Mouse (Mus musculus) embryonic facial prominence, embryonic 11.5 days (tissue): ENCODE results near the gene Hyou1. TPM values are rescaled to one million over a fixed set of nuclear protein-coding genes. Genes with fewer than 3 reads are reported as not detected.

ENCODE experiments used
- ATAC-seq: fragments of 200-750 bp; cut with Nextera tagmentation; replicated peaks from 2 replicates; pipeline ENCODE4 v1.8.0; 2017; ENCODE audit warnings: low read depth; ENCODE audit not compliant: insufficient number of reproducible peaks, low FRiP score, low TSS enrichment
- DNase-seq: peaks from one replicate; pipeline ENCODE4 v3.0.0-alpha.2; 2015; ENCODE audit warnings: low spot score
- H3K27ac ChIP-seq: fragments of 300-500 bp; sonication (generic); replicated peaks from 2 replicates; pipeline ENCODE4 v1.5.1; 2014; ENCODE audit warnings: mild to moderate bottlenecking, low read depth, low read length, control low read depth
- H3K27me3 ChIP-seq: fragments of 300-500 bp; sonication (generic); 2 replicates; pipeline ENCODE4 v1.6.1; 2014; ENCODE audit warnings: mild to moderate bottlenecking, low read length, moderate library complexity, mixed read lengths; ENCODE audit not compliant: control insufficient read depth, insufficient read depth
- H3K36me3 ChIP-seq: fragments of 300-500 bp; sonication (generic); replicated peaks from 2 replicates; pipeline ENCODE4 v1.6.1; 2014; ENCODE audit warnings: low read depth, mild to moderate bottlenecking, low read length, moderate library complexity, mixed read lengths; ENCODE audit not compliant: control insufficient read depth, insufficient read depth
- H3K4me1 ChIP-seq: fragments of 300-500 bp; sonication (generic); 2 replicates; pipeline ENCODE4 v1.6.1; 2014; ENCODE audit warnings: low read length, mixed read lengths; ENCODE audit not compliant: control insufficient read depth, insufficient read depth
- H3K4me2 ChIP-seq: fragments of 300-500 bp; sonication (generic); 2 replicates; pipeline ENCODE4 v1.6.1; 2014; ENCODE audit warnings: low read depth, mild to moderate bottlenecking, control low read depth, low read length, moderate library complexity
- H3K4me3 ChIP-seq: fragments of 300-500 bp; sonication (generic); 2 replicates; pipeline ENCODE4 v1.5.1; 2014; ENCODE audit warnings: low read depth, low read length, control low read depth
- H3K9ac ChIP-seq: fragments of 300-500 bp; sonication (generic); replicated peaks from 2 replicates; pipeline ENCODE4 v1.6.1; 2014; ENCODE audit warnings: mild to moderate bottlenecking, control low read depth, low read length
- H3K9me3 ChIP-seq: fragments of 300-500 bp; sonication (generic); replicated peaks from 2 replicates; pipeline ENCODE4 v1.6.1; 2016; ENCODE audit warnings: mild to moderate bottlenecking, low read length, inconsistent platforms, mixed read lengths; ENCODE audit not compliant: control insufficient read depth
- WGBS: fragments of 180-500 bp; shearing (Covaris S2); extraction: QIAGEN DNeasy Blood & Tissue Kit; methylation state at CpG from one replicate; pipeline ENCODE4 v1.1.7; 2014; 5-methylcytosine and 5-hydroxymethylcytosine counted together
- polyA plus RNA-seq: library from polyadenylated mRNA; unstranded; fragments of >200 nt; fragmentation: Nextera tagmentation; extraction: Ambion mirVana; gene quantifications from 2 replicates; pipeline ENCODE4 v1.2.1, GENCODE M21; 2014

The Hyou1 gene
- polyA plus RNA-seq, 1 experiment from 2014 or later, result 29.2 TPM

DNA sequence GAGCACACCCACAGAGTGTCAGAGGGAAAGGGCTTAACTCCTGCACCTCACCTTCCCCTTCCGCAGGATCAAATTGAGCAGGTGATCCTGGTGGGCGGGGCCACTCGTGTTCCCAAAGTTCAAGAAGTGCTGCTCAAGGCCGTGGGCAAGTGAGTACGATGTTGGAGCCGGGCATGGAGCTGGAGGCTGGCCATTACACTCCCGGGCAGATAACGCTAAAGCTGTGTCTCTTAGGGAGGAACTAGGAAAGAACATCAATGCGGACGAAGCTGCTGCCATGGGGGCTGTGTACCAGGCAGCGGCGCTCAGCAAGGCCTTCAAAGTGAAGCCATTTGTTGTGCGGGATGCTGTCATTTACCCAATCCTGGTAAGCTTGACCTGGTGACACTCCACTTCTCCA is 5.3 kb downstream of the Hyou1 start:
- Histone ChIP-seq H3K4me2 (no peak overlapping the region), H3K27me3 (no peaks in the 10 kb centered on the region), H3K9ac (no peak overlapping the region), H3K27ac (no peak overlapping the region), H3K36me3 (peaks cover 42% of the 10 kb centered on the region), H3K4me1 (peaks cover 6% of the 10 kb centered on the region), H3K9me3 (no peaks in the 10 kb centered on the region), H3K4me3 (no peak overlapping the region)
- DNase-seq (no peak), ATAC-seq (no peak)
- 94% methylated on average over 13 of the region's 13 CpGs for WGBS

- Histone ChIP-seq H3K36me3 (peaks cover 36% of the 10 kb centered on the region), H3K9ac (no peak overlapping the region), H3K27ac (no peak overlapping the region), H3K4me2 (no peak overlapping the region), H3K9me3 (no peaks in the 10 kb centered on the region), H3K4me1 (no peaks in the 10 kb centered on the region), H3K4me3 (no peak overlapping the region), H3K27me3 (no peaks in the 10 kb centered on the region)
- ATAC-seq, result no peak
- no peak for DNase-seq
- WGBS, result 72% methylated on average over 3 of the region's 3 CpGs
These were observed 7.9 kb downstream of the Hyou1 start for GRCm38 (mm10) chr9:44387221-44387620.

- ATAC-seq (no peak), DNase-seq (peak; percentile 61)
- peaks cover 26% of the 10 kb centered on the region for H3K36me3 ChIP-seq
- no peak overlapping the region for H3K9ac ChIP-seq
- no peaks in the 10 kb centered on the region for H3K27me3 ChIP-seq
- H3K4me3 ChIP-seq, result no peak overlapping the region
- H3K27ac ChIP-seq, result no peak overlapping the region
- no peaks in the 10 kb centered on the region for H3K9me3 ChIP-seq
- H3K4me1 ChIP-seq, result no peaks in the 10 kb centered on the region
- 65% methylated on average over 8 of the region's 8 CpGs for WGBS
- H3K4me2 ChIP-seq, result no peak overlapping the region
These were observed 10.0 kb downstream of the Hyou1 start for GRCm38 (mm10) chr9:44389273-44389672.

DNA sequence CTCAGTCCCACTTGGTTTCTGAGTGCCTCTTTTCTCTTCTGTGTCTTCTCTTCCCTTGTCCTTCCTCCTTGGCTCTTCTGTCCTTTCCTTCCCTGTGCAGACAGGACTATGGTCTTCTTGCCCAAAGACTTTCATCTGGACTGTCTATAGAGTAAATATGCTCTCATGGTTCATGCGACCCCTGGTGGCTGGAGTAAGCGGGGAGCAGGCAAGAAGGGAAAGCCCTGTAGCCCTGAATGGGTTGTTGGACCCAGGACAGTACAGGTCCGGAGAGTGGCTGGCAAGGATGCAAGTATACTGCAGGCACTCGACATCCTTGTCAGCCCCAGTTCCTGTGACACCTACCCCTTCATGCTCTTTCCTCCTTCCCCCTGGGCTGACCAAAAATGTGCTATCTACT is 12.2 kb downstream of the Hyou1 start:
- Histone ChIP-seq H3K9ac (no peak overlapping the region), H3K9me3 (no peaks in the 10 kb centered on the region), H3K4me2 (no peak overlapping the region), H3K27me3 (no peaks in the 10 kb centered on the region), H3K36me3 (peaks cover 19% of the 10 kb centered on the region), H3K27ac (no peak overlapping the region), H3K4me1 (no peaks in the 10 kb centered on the region), H3K4me3 (no peak overlapping the region)
- DNase-seq (peak; percentile 76), ATAC-seq (0 out of 2 replicates have a peak, but pooled peaks have one; percentile 38)
- WGBS, result 49% methylated on average over 4 of the region's 4 CpGs

GRCm38 (mm10) chr9:44396684-44397411 is 17.6 kb downstream of the Hyou1 start, which contains the start of gene Slc37a4:
TSS of gene Slc37a4 (plus strand) at chr9:44396852.
- Histone ChIP-seq H3K9ac (peak within 1 kb of the TSS; percentile 71), H3K4me2 (peak within 1 kb of the TSS; percentile 91), H3K27ac (0 out of 2 replicates have a peak within 1 kb of the TSS, but pooled peaks have one; percentile 22), H3K4me1 (peaks cover 3% of the 10 kb centered on the region; the same call in 1 of the 2 replicates), H3K4me3 (peak within 1 kb of the TSS; percentile 64), H3K27me3 (no peaks in the 10 kb centered on the region), H3K9me3 (no peaks in the 10 kb centered on the region), H3K36me3 (peaks cover 2% of the 10 kb centered on the region)
- WGBS, result under 1% methylated on average over 41 of the region's 43 CpGs
- peak; percentile 91 for DNase-seq
- peak; percentile 97 for ATAC-seq

DNA sequence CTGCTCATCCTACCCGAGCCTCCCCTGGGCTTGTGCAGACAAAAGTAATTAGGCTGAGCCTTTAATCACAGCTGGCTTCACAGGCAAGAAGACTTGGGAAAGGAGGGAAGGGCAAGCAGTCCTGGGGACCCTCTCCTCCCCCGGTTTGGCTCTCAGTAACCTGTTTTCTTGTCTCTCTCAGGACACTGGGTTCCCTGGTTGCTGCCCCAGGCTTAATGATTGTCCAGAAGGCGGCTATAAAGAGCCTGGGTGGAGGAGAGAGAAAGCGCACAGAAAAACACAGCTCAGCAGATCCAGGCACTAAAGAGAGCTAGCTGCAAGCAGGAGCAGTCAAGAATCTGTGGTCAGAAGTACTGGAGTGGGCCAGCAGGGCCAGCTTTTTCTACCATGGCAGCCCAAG is 18.8 kb downstream of the Hyou1 start:
- no peaks in the 10 kb centered on the region for H3K9me3 ChIP-seq
- peaks cover 2% of the 10 kb centered on the region for H3K36me3 ChIP-seq
- WGBS, result 19% methylated on average over 4 of the region's 4 CpGs
- peak overlapping the region; percentile 91 for H3K4me2 ChIP-seq
- H3K4me1 ChIP-seq, result peaks cover 3% of the 10 kb centered on the region; the same call in 1 of the 2 replicates
- no peak overlapping the region for H3K27ac ChIP-seq
- H3K9ac ChIP-seq, result no peak overlapping the region; the same call in 1 of the 2 replicates
- H3K4me3 ChIP-seq, result no peak overlapping the region
- no peak for ATAC-seq
- DNase-seq, result no peak
- H3K27me3 ChIP-seq, result no peaks in the 10 kb centered on the region

DNA sequence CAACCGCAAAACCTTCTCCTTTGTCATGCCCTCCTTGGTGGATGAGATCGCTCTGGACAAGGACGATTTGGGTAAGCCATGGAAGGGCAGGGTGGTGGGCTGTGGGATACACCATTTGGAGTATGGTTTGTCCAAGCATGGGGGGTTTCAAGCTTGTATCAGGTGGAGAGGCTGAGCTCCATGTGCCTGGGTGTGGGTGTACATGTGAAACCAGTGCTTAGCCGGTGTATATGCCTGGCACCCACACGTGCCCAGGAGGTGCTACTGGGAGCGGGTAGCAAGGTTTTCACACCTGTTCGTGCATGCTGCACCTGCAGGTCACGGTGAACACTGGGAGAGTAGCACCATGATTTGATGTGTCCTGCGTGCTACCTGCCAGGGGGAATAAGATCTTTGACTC is 19.3 kb downstream of the Hyou1 start:
- Histone ChIP-seq H3K4me1 (peaks cover 3% of the 10 kb centered on the region; the same call in 1 of the 2 replicates), H3K27ac (no peak overlapping the region), H3K9me3 (no peaks in the 10 kb centered on the region), H3K27me3 (no peaks in the 10 kb centered on the region), H3K4me3 (no peak overlapping the region), H3K4me2 (no peak overlapping the region), H3K36me3 (peaks cover 2% of the 10 kb centered on the region; the same call in 1 of the 2 replicates), H3K9ac (no peak overlapping the region)
- ATAC-seq, result no peak
- DNase-seq, result no peak
- 78% methylated on average over 9 of the region's 9 CpGs for WGBS

DNA sequence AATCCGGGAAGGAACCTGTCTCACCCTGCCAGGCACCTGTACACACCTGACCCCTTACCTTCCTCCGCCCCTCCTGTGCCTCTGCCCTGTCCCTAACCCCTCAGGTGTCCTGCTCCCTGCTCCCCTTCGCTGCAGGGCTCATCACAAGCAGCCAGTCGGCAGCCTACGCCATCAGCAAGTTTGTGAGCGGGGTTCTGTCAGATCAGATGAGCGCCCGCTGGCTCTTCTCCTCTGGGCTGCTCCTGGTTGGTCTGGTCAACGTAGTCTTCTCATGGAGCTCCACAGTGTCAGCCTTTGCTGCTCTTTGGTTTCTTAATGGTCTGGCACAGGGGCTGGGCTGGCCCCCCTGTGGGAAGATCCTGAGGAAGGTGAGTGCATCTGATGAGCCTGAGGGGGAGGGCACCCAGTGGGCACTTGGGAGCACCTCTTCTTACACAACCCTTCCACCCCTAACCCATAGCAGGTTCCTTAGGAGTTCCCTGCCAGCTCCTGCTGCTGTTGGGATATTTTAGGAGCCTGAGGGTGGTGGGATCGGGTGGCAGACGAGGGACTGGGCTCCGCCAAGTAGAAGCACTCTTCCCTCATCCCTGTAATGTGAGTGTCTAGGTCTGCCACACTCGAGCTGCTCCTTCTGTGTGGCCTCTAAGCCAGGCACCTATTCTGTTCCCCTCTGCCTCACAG is 20.0 kb downstream of the Hyou1 start:
- H3K4me3 ChIP-seq, result no peak overlapping the region

More for the DNA sequence above, 20.0 kb downstream of the Hyou1 start:
- H3K27ac ChIP-seq, result no peak overlapping the region
- no peak overlapping the region for H3K9ac ChIP-seq
- 80% methylated on average over 13 of the region's 13 CpGs for WGBS
- ATAC-seq, result no peak
- no peaks in the 10 kb centered on the region for H3K9me3 ChIP-seq
- peaks cover 2% of the 10 kb centered on the region; the same call in 1 of the 2 replicates for H3K36me3 ChIP-seq
- no peaks in the 10 kb centered on the region for H3K27me3 ChIP-seq
- no peak overlapping the region for H3K4me2 ChIP-seq
- no peak for DNase-seq
- H3K4me1 ChIP-seq, result peaks cover 3% of the 10 kb centered on the region; the same call in 1 of the 2 replicates
